Mouse (Mus musculus): ENCODE measurements around the gene Klk1b9. TPM values are rescaled to one million over a fixed set of nuclear protein-coding genes. Genes with fewer than 3 reads are reported as not detected.

Gene Klk1b9
- polyA plus RNA-seq, 1 experiment from 2014 or later: not detected

DNA sequence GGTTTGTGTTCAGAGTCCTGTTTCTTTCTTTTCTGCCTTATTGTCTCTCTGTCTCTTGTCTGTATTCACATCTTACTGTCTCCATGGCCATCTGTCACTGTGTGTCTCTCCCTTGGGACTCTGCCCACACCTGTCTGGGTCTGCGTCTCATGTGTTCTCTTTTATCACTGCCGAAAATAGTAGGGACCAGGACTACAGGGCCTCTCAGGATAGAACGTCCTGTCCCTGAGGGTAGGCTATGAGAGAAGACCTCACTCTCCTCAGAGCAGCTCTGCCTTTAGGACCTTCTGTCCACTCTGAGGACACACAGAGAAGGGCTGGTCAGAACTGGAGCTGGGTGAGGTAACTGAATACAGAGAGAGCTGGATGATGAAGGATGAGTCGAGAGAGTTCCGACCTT, 39.2 kb downstream of the Klk1b9 start:
- H3K4me3 ChIP-seq (ENCODE audit: low read depth, low read length): no peak overlapping the region
- WGBS: 91% methylated on average over 5 of the region's 5 CpGs
- H3K4me2 ChIP-seq: no peak overlapping the region
- H3K9ac ChIP-seq (ENCODE audit: low read length): no peak overlapping the region
- no peaks in the 10 kb centered on the region for H3K9me3 ChIP-seq (ENCODE audit: control insufficient read depth, low read length)
- no peaks in the 10 kb centered on the region for H3K4me1 ChIP-seq (ENCODE audit: control insufficient read depth, insufficient read depth, low read length)
- H3K27me3 ChIP-seq (ENCODE audit: control insufficient read depth, insufficient read depth, low read length): no peaks in the 10 kb centered on the region
- no peak overlapping the region for H3K27ac ChIP-seq (ENCODE audit: low read depth, low read length)
- no peak for ATAC-seq (ENCODE audit: low FRiP score)
- DNase-seq (ENCODE audit: low spot score, missing footprints): no peak
- no peaks in the 10 kb centered on the region for H3K36me3 ChIP-seq (ENCODE audit: control insufficient read depth, insufficient read depth, low read length)

Other genes starting within 250 kb of the Klk1b9 start
- not detected in 2 replicates for gene Klk12, start 207.2 kb upstream of the Klk1b9 start, polyA plus RNA-seq (2014; fragmentation: Nextera tagmentation; extraction: Ambion mirVana)
- gene Klk11, start 201.5 kb upstream of the Klk1b9 start, polyA plus RNA-seq (2014; fragmentation: Nextera tagmentation; extraction: Ambion mirVana): 0.19 TPM in 1 of 2 replicates, not detected in the other
- 0.19 and 0.29 TPM in 2 replicates for gene Klk10, start 195.0 kb upstream of the Klk1b9 start, polyA plus RNA-seq (2014; fragmentation: Nextera tagmentation; extraction: Ambion mirVana)
- gene Klk9, start 184.2 kb upstream of the Klk1b9 start, polyA plus RNA-seq (2014; fragmentation: Nextera tagmentation; extraction: Ambion mirVana): not detected in 2 replicates
- 7.6 and 7.8 TPM in 2 replicates for gene Klk8, start 178.5 kb upstream of the Klk1b9 start, polyA plus RNA-seq (2014; fragmentation: Nextera tagmentation; extraction: Ambion mirVana)
- 0.10 TPM in 1 of 2 replicates, not detected in the other for gene Klk7, start 164.8 kb upstream of the Klk1b9 start, polyA plus RNA-seq (2014; fragmentation: Nextera tagmentation; extraction: Ambion mirVana)
- gene Klk6, start 151.6 kb upstream of the Klk1b9 start, polyA plus RNA-seq (2014; fragmentation: Nextera tagmentation; extraction: Ambion mirVana): 0.40 TPM in 1 of 2 replicates, not detected in the other
- gene Klk5, start 134.1 kb upstream of the Klk1b9 start, polyA plus RNA-seq (2014; fragmentation: Nextera tagmentation; extraction: Ambion mirVana): not detected in 2 replicates
- gene Klk4, start 94.9 kb upstream of the Klk1b9 start, polyA plus RNA-seq (2014; fragmentation: Nextera tagmentation; extraction: Ambion mirVana): not detected in 2 replicates
- not detected in 2 replicates for gene Klk15, start 42.3 kb upstream of the Klk1b9 start, polyA plus RNA-seq (2014; fragmentation: Nextera tagmentation; extraction: Ambion mirVana)
- not detected in 2 replicates for gene Klk1b8, start 25.4 kb upstream of the Klk1b9 start, polyA plus RNA-seq (2014; fragmentation: Nextera tagmentation; extraction: Ambion mirVana)
- not detected in 2 replicates for gene Klk1b1, start 9.3 kb upstream of the Klk1b9 start, polyA plus RNA-seq (2014; fragmentation: Nextera tagmentation; extraction: Ambion mirVana)
- not detected in 2 replicates for gene Klk1b11, start 19.8 kb downstream of the Klk1b9 start, polyA plus RNA-seq (2014; fragmentation: Nextera tagmentation; extraction: Ambion mirVana)
- not detected in 2 replicates for gene Klk1b26, start 36.1 kb downstream of the Klk1b9 start, polyA plus RNA-seq (2014; fragmentation: Nextera tagmentation; extraction: Ambion mirVana)
- not detected in 2 replicates for gene Klk1b27, start 76.2 kb downstream of the Klk1b9 start, polyA plus RNA-seq (2014; fragmentation: Nextera tagmentation; extraction: Ambion mirVana)
- gene Klk1b21, start 126.3 kb downstream of the Klk1b9 start, polyA plus RNA-seq (2014; fragmentation: Nextera tagmentation; extraction: Ambion mirVana): not detected in 2 replicates
- gene Klk1b22, start 136.6 kb downstream of the Klk1b9 start, polyA plus RNA-seq (2014; fragmentation: Nextera tagmentation; extraction: Ambion mirVana): not detected in 2 replicates
- gene Klk1b16, start 160.7 kb downstream of the Klk1b9 start, polyA plus RNA-seq (2014; fragmentation: Nextera tagmentation; extraction: Ambion mirVana): not detected in 2 replicates
- not detected in 2 replicates for gene Klk1b24, start 212.2 kb downstream of the Klk1b9 start, polyA plus RNA-seq (2014; fragmentation: Nextera tagmentation; extraction: Ambion mirVana)
- gene Klk1b3, start 222.1 kb downstream of the Klk1b9 start, polyA plus RNA-seq (2014; fragmentation: Nextera tagmentation; extraction: Ambion mirVana): not detected in 2 replicates
- gene Klk1b4, start 231.4 kb downstream of the Klk1b9 start, polyA plus RNA-seq (2014; fragmentation: Nextera tagmentation; extraction: Ambion mirVana): not detected in 2 replicates
- gene Klk1b5, start 239.9 kb downstream of the Klk1b9 start, polyA plus RNA-seq (2014; fragmentation: Nextera tagmentation; extraction: Ambion mirVana): not detected in 2 replicates
- not detected in 2 replicates for gene Klk1, start 249.3 kb downstream of the Klk1b9 start, polyA plus RNA-seq (2014; fragmentation: Nextera tagmentation; extraction: Ambion mirVana)